Mouse (Mus musculus): ENCODE results near the gene Wwox. TPM values are rescaled to one million over a fixed set of nuclear protein-coding genes. Genes with fewer than 3 reads are reported as not detected.

The Wwox gene
- total and polyA plus RNA-seq, 3 experiments: 7.8 to 11.5 (median 9.1) TPM

DNA sequence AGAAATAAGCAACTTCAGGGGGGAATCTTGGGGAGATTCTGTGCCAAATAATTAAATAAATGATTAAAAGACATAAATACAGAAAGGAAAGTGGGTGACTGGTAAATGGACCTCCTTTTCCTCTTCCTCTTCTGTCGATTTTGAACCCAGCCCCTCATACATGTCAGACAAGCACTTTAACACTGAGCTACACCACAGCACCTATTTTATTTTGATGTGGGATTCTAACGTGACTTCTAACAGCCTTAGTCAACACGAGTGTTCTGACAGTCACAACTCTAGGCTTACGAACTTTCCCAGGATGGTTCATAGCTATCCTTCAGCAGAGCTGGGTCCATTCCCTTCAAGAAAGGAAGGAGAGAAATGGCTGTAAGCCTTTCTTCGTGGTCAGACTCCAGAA lies 435.7 kb downstream of the Wwox start:
- dilution Hi-C loops (cut with MboI; ENCODE audit: extremely low pct_ligation_motif_present, extremely low pct_unique_long_range_greater_than_20kb, low sequenced_read_pairs) (no loop called here), in situ Hi-C loops (cut with MboI; ENCODE audit: low pct_ligation_motif_present, low pct_unique_long_range_greater_than_20kb, low sequenced_read_pairs) (no loop called here)
- Histone ChIP-seq H3K9ac (ENCODE audit: insufficient read depth, low read depth) (no peak overlapping the region), H3K79me2 (replicated peaks; ENCODE audit: control insufficient read depth, extremely low read depth, insufficient read depth, poor library complexity, severe bottlenecking) (no peaks in the 10 kb centered on the region), H3K27me3 (replicated peaks) (no peaks in the 10 kb centered on the region), H3K4me2 (ENCODE audit: insufficient read depth, low read depth, poor library complexity, severe bottlenecking) (no peak overlapping the region), H3K27ac (ENCODE audit: insufficient read depth, low read depth) (no peak overlapping the region), H3K36me3 (replicated peaks in 1 of 2; ENCODE audit: control insufficient read depth in 1 of 2, insufficient read depth in 1 of 2, low read length in 1 of 2) (no peaks in the 10 kb centered on the region), H3K9me3 (replicated peaks; ENCODE audit: low read length) (peaks cover 5% of the 10 kb centered on the region), H3K4me3 (replicated peaks in 1 of 3; ENCODE audit: low read depth in 2 of 3, low read length in 2 of 3, poor library complexity in 1 of 3) (no peak overlapping the region), H3K4me1 (ENCODE audit: control insufficient read depth in 1 of 2, insufficient read depth in 2 of 2) (peaks cover 12 to 19% of the 10 kb centered on the region in 2 experiments)
- DNase-seq (ENCODE audit: extremely low read depth): no peak
- no peak for TF ChIP-seq BHLHE40 (IDR thresholded peaks at IDR 0.05; ENCODE audit: low read depth, low read length)

DNA sequence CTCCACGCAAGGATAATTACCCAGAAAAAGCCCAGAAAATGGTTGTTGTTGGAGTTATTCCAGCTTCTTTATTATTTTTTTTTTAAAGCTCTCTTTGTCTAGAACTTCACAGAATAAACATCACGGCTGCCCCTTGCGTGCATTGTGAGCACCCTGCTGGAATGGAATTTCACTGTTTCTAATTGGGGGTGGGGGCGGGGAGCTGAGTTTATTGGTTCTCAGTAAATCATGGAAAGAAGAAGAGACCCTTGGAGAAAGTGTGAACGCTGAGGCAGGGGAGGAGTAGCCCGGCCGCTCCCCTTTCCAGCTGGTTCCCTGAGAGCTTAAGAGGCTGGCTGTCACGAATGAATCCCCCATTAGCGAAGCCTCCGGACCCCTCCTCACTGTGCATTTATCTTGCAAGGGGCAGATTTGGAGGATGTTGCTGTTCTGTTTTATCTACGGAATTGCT lies 436.7 kb downstream of the Wwox start:
- Histone ChIP-seq H3K4me3 (replicated peaks in 1 of 3; ENCODE audit: low read depth in 2 of 3, low read length in 2 of 3, poor library complexity in 1 of 3) (no peak overlapping the region), H3K27me3 (replicated peaks) (no peaks in the 10 kb centered on the region), H3K9ac (ENCODE audit: insufficient read depth, low read depth) (no peak overlapping the region), H3K79me2 (replicated peaks; ENCODE audit: control insufficient read depth, extremely low read depth, insufficient read depth, poor library complexity, severe bottlenecking) (no peaks in the 10 kb centered on the region), H3K36me3 (replicated peaks in 1 of 2; ENCODE audit: control insufficient read depth in 1 of 2, insufficient read depth in 1 of 2, low read length in 1 of 2) (no peaks in the 10 kb centered on the region), H3K4me2 (ENCODE audit: insufficient read depth, low read depth, poor library complexity, severe bottlenecking) (no peak overlapping the region), H3K4me1 (ENCODE audit: control insufficient read depth in 1 of 2, insufficient read depth in 2 of 2) (peaks cover 20 to 29% of the 10 kb centered on the region in 2 experiments), H3K9me3 (replicated peaks; ENCODE audit: low read length) (peaks cover 5% of the 10 kb centered on the region), H3K27ac (ENCODE audit: insufficient read depth, low read depth) (no peak overlapping the region)
- dilution Hi-C loops (cut with MboI; ENCODE audit: extremely low pct_ligation_motif_present, extremely low pct_unique_long_range_greater_than_20kb, low sequenced_read_pairs): no loop called here
- TF ChIP-seq RCOR1 (conservative IDR thresholded peaks at IDR 0.05; ENCODE audit: low read depth, low read length) (no peak), HCFC1 (IDR thresholded peaks at IDR 0.05; ENCODE audit: low read depth, low read length) (no peak), UBTF (IDR thresholded peaks at IDR 0.05; ENCODE audit: low read depth, low read length) (no peak), SIN3A (IDR thresholded peaks at IDR 0.05; ENCODE audit: low read length) (no peak), ZC3H11A (IDR thresholded peaks at IDR 0.05; ENCODE audit: low read depth, low read length) (no peak), JUND (conservative IDR thresholded peaks at IDR 0.05; ENCODE audit: low read depth, low read length) (no peak), USF2 (conservative IDR thresholded peaks at IDR 0.05; ENCODE audit: low read depth, low read length) (no peak), CHD1 (IDR thresholded peaks at IDR 0.05; ENCODE audit: low read depth, low read length) (no peak), MAFK (IDR thresholded peaks at IDR 0.05; ENCODE audit: insufficient replicate concordance, low read length) (no peak)
- in situ Hi-C loops (cut with MboI; ENCODE audit: low pct_ligation_motif_present, low pct_unique_long_range_greater_than_20kb, low sequenced_read_pairs): no loop called here
- DNase-seq (ENCODE audit: extremely low read depth): no peak

DNA sequence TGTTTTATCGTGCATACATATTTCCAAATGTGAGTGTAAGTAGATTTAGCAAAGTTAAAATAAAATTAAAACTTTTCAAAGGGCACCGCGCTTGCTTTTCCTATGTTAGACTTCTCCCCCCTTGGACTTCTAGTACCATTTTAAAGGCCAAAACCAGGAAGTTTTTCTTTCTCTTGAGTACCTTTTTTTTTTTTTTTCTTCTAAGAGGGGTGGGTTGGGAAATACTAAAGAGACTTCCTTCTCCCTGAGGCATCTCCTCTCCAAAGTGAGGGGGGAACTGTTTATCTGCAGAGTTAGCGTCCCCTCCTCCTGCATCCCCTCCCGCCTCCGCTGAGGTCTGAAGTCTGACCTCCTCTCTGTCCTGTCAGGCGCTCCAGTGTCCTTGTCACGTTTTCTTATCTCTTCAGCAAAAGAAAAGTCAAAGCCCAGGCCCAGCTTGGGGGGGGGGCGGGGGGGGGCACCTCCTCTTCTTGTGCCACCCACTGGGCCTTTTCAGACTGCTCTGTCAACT lies 437.3 kb downstream of the Wwox start:
- no peaks in the 10 kb centered on the region for H3K79me2 ChIP-seq (replicated peaks; ENCODE audit: control insufficient read depth, extremely low read depth, insufficient read depth, poor library complexity, severe bottlenecking)
- H3K36me3 ChIP-seq (replicated peaks in 1 of 2; ENCODE audit: control insufficient read depth in 1 of 2, insufficient read depth in 1 of 2, low read length in 1 of 2): no peaks in the 10 kb centered on the region
- H3K4me3 ChIP-seq (replicated peaks in 1 of 3; ENCODE audit: low read depth in 2 of 3, low read length in 2 of 3, poor library complexity in 1 of 3): no peak overlapping the region
- in situ Hi-C loops (cut with MboI; ENCODE audit: low pct_ligation_motif_present, low pct_unique_long_range_greater_than_20kb, low sequenced_read_pairs): no loop called here
- dilution Hi-C loops (cut with MboI; ENCODE audit: extremely low pct_ligation_motif_present, extremely low pct_unique_long_range_greater_than_20kb, low sequenced_read_pairs): no loop called here
- no peak overlapping the region for H3K4me2 ChIP-seq (ENCODE audit: insufficient read depth, low read depth, poor library complexity, severe bottlenecking)
- no peak overlapping the region for H3K9ac ChIP-seq (ENCODE audit: insufficient read depth, low read depth)
- no peaks in the 10 kb centered on the region for H3K27me3 ChIP-seq (replicated peaks)
- H3K9me3 ChIP-seq (replicated peaks; ENCODE audit: low read length): peaks cover 3% of the 10 kb centered on the region
- TF ChIP-seq ZKSCAN1 (IDR thresholded peaks at IDR 0.05; ENCODE audit: borderline replicate concordance, low read depth, low read length) (no peak), MAFK (IDR thresholded peaks at IDR 0.05; ENCODE audit: insufficient replicate concordance, low read length) (no peak), JUND (conservative IDR thresholded peaks at IDR 0.05; ENCODE audit: low read depth, low read length) (no peak), MAZ (IDR thresholded peaks at IDR 0.05; ENCODE audit: low read depth, low read length) (no peak), USF2 (conservative IDR thresholded peaks at IDR 0.05; ENCODE audit: low read depth, low read length) (no peak)
- DNase-seq (ENCODE audit: extremely low read depth): no peak
- H3K27ac ChIP-seq (ENCODE audit: insufficient read depth, low read depth): no peak overlapping the region
- peaks cover 24 to 35% of the 10 kb centered on the region in 2 experiments for H3K4me1 ChIP-seq (ENCODE audit: control insufficient read depth in 1 of 2, insufficient read depth in 2 of 2)
